Mouse (Mus musculus) myocyte (in vitro differentiated cells): Measurements from ENCODE around the gene Dgkz. TPM values are rescaled to one million over a fixed set of nuclear protein-coding genes. Genes with fewer than 3 reads are reported as not detected.
A peak's percentile ranks its signal among the peaks of the same experiment; 100 is the strongest.

Source experiments
- H3K27me3 ChIP-seq: one replicate; pipeline ENCODE4 v1.6.1; 2011; ENCODE audit not compliant: control insufficient read depth, insufficient read depth, insufficient read length
- H3K36me3 ChIP-seq: one replicate; pipeline ENCODE4 v1.6.1; 2011; ENCODE audit not compliant: control insufficient read depth, insufficient read depth
- H3K4me2 ChIP-seq: one replicate; pipeline ENCODE4 v1.6.1; 2011; ENCODE audit warnings: low read depth, control low read depth
- H3K4me3 ChIP-seq: one replicate; pipeline ENCODE4 v1.5.1; 2011; ENCODE audit warnings: mild to moderate bottlenecking, control low read depth, moderate library complexity
- H3K79me2 ChIP-seq: one replicate; pipeline ENCODE4 v1.6.1; 2011; ENCODE audit not compliant: control insufficient read depth, insufficient read depth
- H3ac ChIP-seq: one replicate; pipeline ENCODE4 v1.6.1; 2011; ENCODE audit not compliant: control insufficient read depth, insufficient read length
- CEBPB ChIP-seq: IDR thresholded peaks from 2 replicates; pipeline ENCODE4 v1.6.1; 2011; ENCODE audit warnings: mild to moderate bottlenecking, moderate library complexity; ENCODE audit not compliant: poor library complexity, insufficient read depth, severe bottlenecking
- E2F4 ChIP-seq: IDR thresholded peaks from one replicate; pipeline ENCODE4 v1.6.1; 2011; ENCODE audit warnings: mild to moderate bottlenecking, control low read depth, moderate library complexity; ENCODE audit not compliant: insufficient read depth
- MAX ChIP-seq: IDR thresholded peaks from one replicate; pipeline ENCODE4 v1.6.1; 2011; ENCODE audit warnings: low read depth, mild to moderate bottlenecking, control low read depth
- MYOD1 ChIP-seq, 3 experiments: IDR thresholded peaks; one replicate each; pipeline ENCODE4 v1.6.1; 2011; ENCODE audit warnings: control low read depth in 2 of 3, low read depth in 2 of 3, mild to moderate bottlenecking in 2 of 3, moderate library complexity in 1 of 3; ENCODE audit not compliant: insufficient read length in 2 of 3, control insufficient read depth in 1 of 3
- MYOG ChIP-seq, 3 experiments: IDR thresholded peaks; one replicate each; pipeline ENCODE4 v1.6.1; 2011; ENCODE audit warnings: control low read depth in 2 of 3, low read depth in 2 of 3, mild to moderate bottlenecking in 2 of 3; ENCODE audit not compliant: insufficient read length in 2 of 3, control insufficient read depth in 1 of 3, insufficient read depth in 1 of 3
- POLR2A ChIP-seq: IDR thresholded peaks from one replicate; pipeline ENCODE4 v1.6.1; 2011; ENCODE audit warnings: low read depth, mild to moderate bottlenecking, control low read depth, moderate library complexity; ENCODE audit not compliant: insufficient read length
- POLR2AphosphoS2 ChIP-seq: IDR thresholded peaks from one replicate; pipeline ENCODE4 v1.6.1; 2011; ENCODE audit warnings: low read depth, control low read depth; ENCODE audit not compliant: insufficient read length
- REST ChIP-seq: IDR thresholded peaks from one replicate; pipeline ENCODE4 v1.6.1; 2011; ENCODE audit warnings: mild to moderate bottlenecking, control low read depth, moderate library complexity; ENCODE audit not compliant: insufficient read depth, insufficient read length
- SRF ChIP-seq: IDR thresholded peaks from one replicate; pipeline ENCODE4 v1.6.1; 2011; ENCODE audit warnings: low read depth; ENCODE audit not compliant: control insufficient read depth, insufficient read length
- TCF12 ChIP-seq: IDR thresholded peaks from one replicate; pipeline ENCODE4 v1.6.1; 2011; ENCODE audit warnings: mild to moderate bottlenecking, control low read depth; ENCODE audit not compliant: poor library complexity, insufficient read depth, severe bottlenecking
- TCF3 ChIP-seq: IDR thresholded peaks from one replicate; pipeline ENCODE4 v1.6.1; 2011; ENCODE audit warnings: low read depth, control low read depth; ENCODE audit not compliant: insufficient read length
- USF1 ChIP-seq: IDR thresholded peaks from one replicate; pipeline ENCODE4 v1.6.1; 2011; ENCODE audit warnings: low read depth, mild to moderate bottlenecking, control low read depth, moderate library complexity
- polyA plus RNA-seq: library from polyadenylated mRNA; unstranded; fragments of >200 nt; fragmentation: generic; extraction: Trizol; gene quantifications from one replicate; pipeline ENCODE4 v1.2.1, GENCODE M21; 2012; ENCODE audit warnings: missing spikeins

The Dgkz gene
- 68.4 TPM for polyA plus RNA-seq

GRCm38 (mm10) chr2:91975581-91976541 is at the start of gene Dgkz:
Dgkz (minus strand) TSS chr2:91975864.
- H3K79me2 ChIP-seq: no peaks in the 10 kb centered on the region
- H3K4me2 ChIP-seq: no peak within 1 kb of the TSS
- TF ChIP-seq MYOG (IDR thresholded peaks at IDR 0.05; ENCODE audit: control insufficient read depth in 1 of 3, insufficient read depth in 1 of 3, insufficient read length in 2 of 3, low read depth in 2 of 3) (no peak), SRF (no peak), E2F4 (no peak), REST (no peak), CEBPB (no peak), MAX (no peak), TCF3 (no peak), POLR2AphosphoS2 (no peak), MYOD1 (IDR thresholded peaks at IDR 0.05; ENCODE audit: control insufficient read depth in 1 of 3, insufficient read length in 2 of 3, low read depth in 2 of 3) (no peak), TCF12 (no peak), USF1 (no peak), POLR2A (no peak)
- H3K4me3 ChIP-seq: no peak within 1 kb of the TSS
- H3K27me3 ChIP-seq: peaks cover 32% of the 10 kb centered on the region
- H3K36me3 ChIP-seq: no peaks in the 10 kb centered on the region
- no peak within 1 kb of the TSS for H3ac ChIP-seq

GRCm38 (mm10) chr2:92025202-92025601 is 49.5 kb upstream of the Dgkz start:
- 0 out of 2 replicates have a peak, but pooled peaks have one; percentile 46 for TF ChIP-seq CEBPB
- no peak for TF ChIP-seq MYOG (IDR thresholded peaks at IDR 0.05; ENCODE audit: control insufficient read depth in 1 of 3, insufficient read depth in 1 of 3, insufficient read length in 2 of 3, low read depth in 2 of 3)
- no peak overlapping the region for H3K4me2 ChIP-seq
- H3K4me3 ChIP-seq: peak overlapping the region; percentile 84
- no peak overlapping the region for H3ac ChIP-seq
- H3K79me2 ChIP-seq: peaks cover 38% of the 10 kb centered on the region
- no peaks in the 10 kb centered on the region for H3K36me3 ChIP-seq
- H3K27me3 ChIP-seq: no peaks in the 10 kb centered on the region

- Histone ChIP-seq H3K79me2 (peaks cover 47% of the 10 kb centered on the region), H3K4me2 (peak within 1 kb of the TSS; percentile 98), H3ac (peak within 1 kb of the TSS; percentile 69), H3K27me3 (no peaks in the 10 kb centered on the region), H3K4me3 (peak within 1 kb of the TSS; percentile 84), H3K36me3 (no peaks in the 10 kb centered on the region)
- peak; percentile 48 for TF ChIP-seq POLR2A
- TF ChIP-seq REST: no peak
- TF ChIP-seq POLR2AphosphoS2: peak; percentile 49
Observed at GRCm38 (mm10) chr2:92024274-92024672, 48.6 kb upstream of the Dgkz start, which contains the start of gene Creb3l1. Creb3l1 (minus strand) TSS chr2:92024502.

- Histone ChIP-seq H3K4me3 (peak overlapping the region; percentile 84), H3K36me3 (no peaks in the 10 kb centered on the region), H3K4me2 (peak overlapping the region; percentile 98), H3K79me2 (peaks cover 53% of the 10 kb centered on the region), H3ac (peak overlapping the region; percentile 69), H3K27me3 (no peaks in the 10 kb centered on the region)
- no peak for TF ChIP-seq MYOG (IDR thresholded peaks at IDR 0.05; ENCODE audit: control insufficient read depth in 1 of 3, insufficient read depth in 1 of 3, insufficient read length in 2 of 3, low read depth in 2 of 3)
- no peak for TF ChIP-seq MYOD1 (IDR thresholded peaks at IDR 0.05; ENCODE audit: control insufficient read depth in 1 of 3, insufficient read length in 2 of 3, low read depth in 2 of 3)
- TF ChIP-seq E2F4: no peak
- TF ChIP-seq POLR2A: peak; percentile 43
- no peak for TF ChIP-seq TCF3
Observed at GRCm38 (mm10) chr2:92023362-92024273, 48.0 kb upstream of the Dgkz start.

- no peaks in the 10 kb centered on the region for H3K27me3 ChIP-seq
- H3K36me3 ChIP-seq: no peaks in the 10 kb centered on the region
- H3K79me2 ChIP-seq: peaks cover 74% of the 10 kb centered on the region
- H3K4me2 ChIP-seq: peak overlapping the region; percentile 98
- peak overlapping the region; percentile 84 for H3K4me3 ChIP-seq
- TF ChIP-seq MAX (no peak), MYOG (IDR thresholded peaks at IDR 0.05; ENCODE audit: control insufficient read depth in 1 of 3, insufficient read depth in 1 of 3, insufficient read length in 2 of 3, low read depth in 2 of 3) (no peak), USF1 (no peak), POLR2A (no peak)
- H3ac ChIP-seq: no peak overlapping the region
Observed at GRCm38 (mm10) chr2:92020676-92021265, 45.1 kb upstream of the Dgkz start.
